Mouse (Mus musculus) adrenal gland, postnatal 36 days (tissue): ENCODE measurements around the gene Trim2. TPM values are rescaled to one million over a fixed set of nuclear protein-coding genes. Genes with fewer than 3 reads are reported as not detected.

Experiments used
- DNase-seq, 2 experiments: peaks; one replicate each; pipeline ENCODE4 v3.0.0; 2021; ENCODE audit warnings: mixed read lengths in 1 of 2
- total RNA-seq, 2 experiments: library from RNA; stranded (reverse); gene quantifications; 2 replicates each; pipeline ENCODE4 v1.2.3; 2021

Trim2 gene
- total RNA-seq, 2 experiments from 2014 or later = 36.9 to 88.8 TPM

- peak; percentile 51 to 57 for DNase-seq
These were observed 17.3 kb upstream of the Trim2 start for GRCm38 (mm10) chr3:84324000-84324399.

GRCm38 (mm10) chr3:84319504-84319903, 12.8 kb upstream of the Trim2 start:
- no peak for DNase-seq

- peak in 1 of 2 experiments; percentile 34 for DNase-seq
These were observed 12.2 kb upstream of the Trim2 start for GRCm38 (mm10) chr3:84318865-84319264.

GRCm38 (mm10) chr3:84314651-84315191, 8.0 kb upstream of the Trim2 start:
- peak in 1 of 2 experiments; percentile 71 for DNase-seq

GRCm38 (mm10) chr3:84313801-84314541, 7.3 kb upstream of the Trim2 start:
- no peak for DNase-seq

GRCm38 (mm10) chr3:84313003-84313800, 6.5 kb upstream of the Trim2 start:
- peak; percentile 49 to 65 for DNase-seq

GRCm38 (mm10) chr3:84312326-84312725, 5.6 kb upstream of the Trim2 start:
- no peak for DNase-seq

GRCm38 (mm10) chr3:84307516-84307915, 839 bp upstream of the Trim2 start:
- peak in 1 of 2 experiments; percentile 21 for DNase-seq

- no peak for DNase-seq
These were observed 761 bp downstream of the Trim2 start for GRCm38 (mm10) chr3:84305722-84306510.

GRCm38 (mm10) chr3:84305010-84305692, 1.5 kb downstream of the Trim2 start:
- peak; percentile 33 to 55 for DNase-seq

GRCm38 (mm10) chr3:84304339-84305009, 2.2 kb downstream of the Trim2 start:
- DNase-seq = peak; percentile 57 to 63

- DNase-seq = no peak
These were observed 3.2 kb downstream of the Trim2 start for GRCm38 (mm10) chr3:84303395-84303949.

GRCm38 (mm10) chr3:84302273-84302672, 4.4 kb downstream of the Trim2 start:
- peak; percentile 56 to 70 for DNase-seq

GRCm38 (mm10) chr3:84301674-84302073, 5.0 kb downstream of the Trim2 start:
- DNase-seq = no peak

GRCm38 (mm10) chr3:84298186-84298585, 8.5 kb downstream of the Trim2 start:
- peak in 1 of 2 experiments; percentile 9 for DNase-seq

- DNase-seq = no peak
These were observed 10.0 kb downstream of the Trim2 start for GRCm38 (mm10) chr3:84296676-84297075.

- no peak for DNase-seq
These were observed 11.9 kb downstream of the Trim2 start for GRCm38 (mm10) chr3:84294734-84295133.

GRCm38 (mm10) chr3:84293666-84294595, 12.7 kb downstream of the Trim2 start:
- no peak for DNase-seq

GRCm38 (mm10) chr3:84292238-84292637, 14.4 kb downstream of the Trim2 start:
- DNase-seq = no peak
